Mouse (Mus musculus): Measurements from ENCODE around the gene C530025M09Rik. TPM values are rescaled to one million over a fixed set of nuclear protein-coding genes. Genes with fewer than 3 reads are reported as not detected.

Gene C530025M09Rik
- polyA plus RNA-seq, 1 experiment from 2014 or later: 0.72 TPM

GRCm38 (mm10) chr2:149839666-149840065 lies 8.7 kb upstream of the C530025M09Rik start:
- ATAC-seq: no peak
- Histone ChIP-seq H3K4me3 (ENCODE audit: low read depth, low read length) (no peak overlapping the region), H3K27me3 (ENCODE audit: control insufficient read depth, insufficient read depth, low read depth, low read length) (no peaks in the 10 kb centered on the region), H3K9me3 (replicated peaks; ENCODE audit: control insufficient read depth, low read length, poor library complexity, severe bottlenecking) (no peaks in the 10 kb centered on the region), H3K27ac (ENCODE audit: low read length) (no peak overlapping the region), H3K36me3 (ENCODE audit: control insufficient read depth, insufficient read depth, low read length) (no peaks in the 10 kb centered on the region), H3K9ac (ENCODE audit: low read depth, low read length) (no peak overlapping the region), H3K4me2 (ENCODE audit: low read length) (no peak overlapping the region), H3K4me1 (ENCODE audit: control insufficient read depth, insufficient read depth, low read length) (no peaks in the 10 kb centered on the region)
- whole genome bisulfite sequencing: 91% methylated on average over 2 of the region's 2 CpGs

GRCm38 (mm10) chr2:149836471-149837135 lies 5.6 kb upstream of the C530025M09Rik start:
- Histone ChIP-seq H3K27me3 (ENCODE audit: control insufficient read depth, insufficient read depth, low read depth, low read length) (peaks cover 10% of the 10 kb centered on the region), H3K4me3 (ENCODE audit: low read depth, low read length) (no peak overlapping the region), H3K36me3 (ENCODE audit: control insufficient read depth, insufficient read depth, low read length) (no peaks in the 10 kb centered on the region), H3K4me2 (ENCODE audit: low read length) (no peak overlapping the region), H3K4me1 (ENCODE audit: control insufficient read depth, insufficient read depth, low read length) (peaks cover 6% of the 10 kb centered on the region), H3K9me3 (replicated peaks; ENCODE audit: control insufficient read depth, low read length, poor library complexity, severe bottlenecking) (no peaks in the 10 kb centered on the region), H3K9ac (ENCODE audit: low read depth, low read length) (no peak overlapping the region), H3K27ac (ENCODE audit: low read length) (no peak overlapping the region)
- ATAC-seq: no peak
- WGBS: 88% methylated on average over 2 of the region's 2 CpGs

- no peak for ATAC-seq
- no peak overlapping the region for H3K4me2 ChIP-seq (ENCODE audit: low read length)
- H3K4me3 ChIP-seq (ENCODE audit: low read depth, low read length): no peak overlapping the region
- no peaks in the 10 kb centered on the region for H3K36me3 ChIP-seq (ENCODE audit: control insufficient read depth, insufficient read depth, low read length)
- H3K4me1 ChIP-seq (ENCODE audit: control insufficient read depth, insufficient read depth, low read length): peaks cover 10% of the 10 kb centered on the region
- no peak overlapping the region for H3K27ac ChIP-seq (ENCODE audit: low read length)
- peaks cover 10% of the 10 kb centered on the region for H3K27me3 ChIP-seq (ENCODE audit: control insufficient read depth, insufficient read depth, low read depth, low read length)
- 93% methylated on average over 1 of the region's 1 CpGs for WGBS
- no peak overlapping the region for H3K9ac ChIP-seq (ENCODE audit: low read depth, low read length)
- H3K9me3 ChIP-seq (replicated peaks; ENCODE audit: control insufficient read depth, low read length, poor library complexity, severe bottlenecking): no peaks in the 10 kb centered on the region
These were observed 4.1 kb upstream of the C530025M09Rik start for GRCm38 (mm10) chr2:149835091-149835490.

- H3K36me3 ChIP-seq (ENCODE audit: control insufficient read depth, insufficient read depth, low read length): no peaks in the 10 kb centered on the region
- H3K27ac ChIP-seq (ENCODE audit: low read length): no peak overlapping the region
- 14% methylated on average over 5 of the region's 5 CpGs for WGBS
- peaks cover 10% of the 10 kb centered on the region for H3K4me1 ChIP-seq (ENCODE audit: control insufficient read depth, insufficient read depth, low read length)
- ATAC-seq: no peak
- H3K4me2 ChIP-seq (ENCODE audit: low read length): peak overlapping the region; percentile 96
- peaks cover 12% of the 10 kb centered on the region for H3K27me3 ChIP-seq (ENCODE audit: control insufficient read depth, insufficient read depth, low read depth, low read length)
- H3K9me3 ChIP-seq (replicated peaks; ENCODE audit: control insufficient read depth, low read length, poor library complexity, severe bottlenecking): no peaks in the 10 kb centered on the region
- peak overlapping the region; percentile 62 for H3K4me3 ChIP-seq (ENCODE audit: low read depth, low read length)
- peak overlapping the region; percentile 82 for H3K9ac ChIP-seq (ENCODE audit: low read depth, low read length)
These were observed 1.3 kb upstream of the C530025M09Rik start for GRCm38 (mm10) chr2:149832301-149832700.

GRCm38 (mm10) chr2:149831459-149832245 lies 639 bp upstream of the C530025M09Rik start:
- peak overlapping the region; percentile 96 for H3K4me2 ChIP-seq (ENCODE audit: low read length)
- H3K27ac ChIP-seq (ENCODE audit: low read length): no peak overlapping the region
- H3K36me3 ChIP-seq (ENCODE audit: control insufficient read depth, insufficient read depth, low read length): no peaks in the 10 kb centered on the region
- ATAC-seq: peak; percentile 43
- peak overlapping the region; percentile 62 for H3K4me3 ChIP-seq (ENCODE audit: low read depth, low read length)
- H3K9ac ChIP-seq (ENCODE audit: low read depth, low read length): peak overlapping the region; percentile 82
- peaks cover 12% of the 10 kb centered on the region for H3K27me3 ChIP-seq (ENCODE audit: control insufficient read depth, insufficient read depth, low read depth, low read length)
- 1% methylated on average over 29 of the region's 29 CpGs for WGBS
- no peaks in the 10 kb centered on the region for H3K9me3 ChIP-seq (replicated peaks; ENCODE audit: control insufficient read depth, low read length, poor library complexity, severe bottlenecking)
- H3K4me1 ChIP-seq (ENCODE audit: control insufficient read depth, insufficient read depth, low read length): peaks cover 10% of the 10 kb centered on the region

- Histone ChIP-seq H3K4me1 (ENCODE audit: control insufficient read depth, insufficient read depth, low read length) (peaks cover 10% of the 10 kb centered on the region), H3K4me3 (ENCODE audit: low read depth, low read length) (peak overlapping the region; percentile 62), H3K9me3 (replicated peaks; ENCODE audit: control insufficient read depth, low read length, poor library complexity, severe bottlenecking) (no peaks in the 10 kb centered on the region), H3K9ac (ENCODE audit: low read depth, low read length) (peak overlapping the region; percentile 82), H3K27ac (ENCODE audit: low read length) (no peak overlapping the region), H3K36me3 (ENCODE audit: control insufficient read depth, insufficient read depth, low read length) (no peaks in the 10 kb centered on the region), H3K4me2 (ENCODE audit: low read length) (peak overlapping the region; percentile 96), H3K27me3 (ENCODE audit: control insufficient read depth, insufficient read depth, low read depth, low read length) (peaks cover 12% of the 10 kb centered on the region)
- peak; percentile 23 for ATAC-seq
- WGBS: 3% methylated on average over 26 of the region's 26 CpGs
These were observed 968 bp downstream of the C530025M09Rik start for GRCm38 (mm10) chr2:149829955-149830535.

- Histone ChIP-seq H3K4me3 (ENCODE audit: low read depth, low read length) (peak within 1 kb of the TSS; percentile 62), H3K4me2 (ENCODE audit: low read length) (peak within 1 kb of the TSS; percentile 96), H3K9ac (ENCODE audit: low read depth, low read length) (no peak within 1 kb of the TSS), H3K36me3 (ENCODE audit: control insufficient read depth, insufficient read depth, low read length) (no peaks in the 10 kb centered on the region), H3K27me3 (ENCODE audit: control insufficient read depth, insufficient read depth, low read depth, low read length) (peaks cover 12% of the 10 kb centered on the region), H3K4me1 (ENCODE audit: control insufficient read depth, insufficient read depth, low read length) (peaks cover 10% of the 10 kb centered on the region), H3K9me3 (replicated peaks; ENCODE audit: control insufficient read depth, low read length, poor library complexity, severe bottlenecking) (no peaks in the 10 kb centered on the region), H3K27ac (ENCODE audit: low read length) (no peak within 1 kb of the TSS)
- 86% methylated on average over 2 of the region's 2 CpGs for WGBS
- ATAC-seq: no peak
These were observed 2.1 kb downstream of the C530025M09Rik start, which contains the start of gene Syndig1 for GRCm38 (mm10) chr2:149828911-149829310. TSS of gene Syndig1 (plus strand) at chr2:149829211.

- Histone ChIP-seq H3K4me3 (ENCODE audit: low read depth, low read length) (no peak overlapping the region), H3K4me2 (ENCODE audit: low read length) (no peak overlapping the region), H3K9ac (ENCODE audit: low read depth, low read length) (no peak overlapping the region), H3K9me3 (replicated peaks; ENCODE audit: control insufficient read depth, low read length, poor library complexity, severe bottlenecking) (no peaks in the 10 kb centered on the region), H3K4me1 (ENCODE audit: control insufficient read depth, insufficient read depth, low read length) (no peaks in the 10 kb centered on the region), H3K27ac (ENCODE audit: low read length) (no peak overlapping the region), H3K27me3 (ENCODE audit: control insufficient read depth, insufficient read depth, low read depth, low read length) (no peaks in the 10 kb centered on the region), H3K36me3 (ENCODE audit: control insufficient read depth, insufficient read depth, low read length) (no peaks in the 10 kb centered on the region)
- no peak for ATAC-seq
- WGBS: 29% methylated on average over 2 of the region's 2 CpGs
These were observed 10.8 kb downstream of the C530025M09Rik start for GRCm38 (mm10) chr2:149820201-149820600.

GRCm38 (mm10) chr2:149819751-149820150 lies 11.3 kb downstream of the C530025M09Rik start:
- 90% methylated on average over 3 of the region's 3 CpGs for WGBS
- ATAC-seq: no peak
- no peaks in the 10 kb centered on the region for H3K27me3 ChIP-seq (ENCODE audit: control insufficient read depth, insufficient read depth, low read depth, low read length)
- H3K9me3 ChIP-seq (replicated peaks; ENCODE audit: control insufficient read depth, low read length, poor library complexity, severe bottlenecking): no peaks in the 10 kb centered on the region
- H3K36me3 ChIP-seq (ENCODE audit: control insufficient read depth, insufficient read depth, low read length): no peaks in the 10 kb centered on the region
- H3K9ac ChIP-seq (ENCODE audit: low read depth, low read length): no peak overlapping the region
- no peaks in the 10 kb centered on the region for H3K4me1 ChIP-seq (ENCODE audit: control insufficient read depth, insufficient read depth, low read length)
- no peak overlapping the region for H3K27ac ChIP-seq (ENCODE audit: low read length)
- no peak overlapping the region for H3K4me3 ChIP-seq (ENCODE audit: low read depth, low read length)
- no peak overlapping the region for H3K4me2 ChIP-seq (ENCODE audit: low read length)
